Mouse (Mus musculus) B cell, adult 62 days (primary cell): ENCODE measurements around the gene Zscan4c. TPM values are rescaled to one million over a fixed set of nuclear protein-coding genes. Genes with fewer than 3 reads are reported as not detected.

Experiments used
- total RNA-seq: library from RNA; stranded (reverse); gene quantifications from 4 replicates; pipeline ENCODE4 v1.2.4, GENCODE M21; 2023

Gene Zscan4c
- total RNA-seq, result not detected in 4 replicates

GRCm38 (mm10) chr7:11005445-11005844, at the start of gene Zscan4c:
Gene Zscan4c, plus strand, starts transcription at chr7:11005745.

Other genes with a start within 250 kb of the Zscan4c start
- gene Zscan4b, start 100.7 kb upstream of the Zscan4c start, total RNA-seq, result not detected in 4 replicates
- not detected in 4 replicates for gene Zscan4-ps1, start 63.9 kb downstream of the Zscan4c start, total RNA-seq
- gene Zscan4d, start 160.4 kb downstream of the Zscan4c start, total RNA-seq, result not detected in 4 replicates